Mouse (Mus musculus) olfactory bulb, adult 2 months (tissue): ENCODE measurements around the gene Llgl2. TPM values are rescaled to one million over a fixed set of nuclear protein-coding genes. Genes with fewer than 3 reads are reported as not detected.

Experiments
- H3K27ac ChIP-seq: fragments of 200-500 bp; 2 replicates; pipeline ENCODE4 v1.5.1; 2012; ENCODE audit warnings: low read depth, low read length; ENCODE audit not compliant: insufficient read depth
- H3K4me1 ChIP-seq: fragments of 200-500 bp; 2 replicates; pipeline ENCODE4 v1.6.1; 2012; ENCODE audit warnings: low read length; ENCODE audit not compliant: control insufficient read depth, insufficient read depth
- H3K4me3 ChIP-seq: fragments of 200-500 bp; 2 replicates; pipeline ENCODE4 v1.5.1; 2012; ENCODE audit warnings: mild to moderate bottlenecking, low read depth, low read length, moderate library complexity; ENCODE audit not compliant: insufficient read depth
- CTCF ChIP-seq: fragments of 200-500 bp; IDR thresholded peaks from 2 replicates; pipeline ENCODE4 v1.5.1; 2012; ENCODE audit warnings: low read depth, mild to moderate bottlenecking, low read length, moderate library complexity; ENCODE audit not compliant: insufficient read depth
- POLR2A ChIP-seq: fragments of 200-500 bp; IDR thresholded peaks from 2 replicates; pipeline ENCODE4 v1.6.1; 2012; ENCODE audit warnings: mild to moderate bottlenecking, low read depth, low read length, moderate library complexity; ENCODE audit not compliant: insufficient read depth
- WGBS: fragments of 180-500 bp; shearing (Covaris S2); methylation state at CpG from one replicate; pipeline ENCODE4 v1.1.7; 2018; 5-methylcytosine and 5-hydroxymethylcytosine counted together
- polyA plus RNA-seq: library from polyadenylated mRNA; stranded (reverse); fragments of >200 nt; gene quantifications from 2 replicates; pipeline ENCODE4 v1.2.4, GENCODE M21; 2012; ENCODE audit warnings: low replicate concordance; ENCODE audit not compliant: missing spikeins, insufficient read depth, insufficient read length

The Llgl2 gene
- polyA plus RNA-seq, 1 experiment = not detected

- H3K27ac ChIP-seq = no peak overlapping the region
- H3K4me3 ChIP-seq = no peak overlapping the region
- TF ChIP-seq POLR2A (no peak), CTCF (no peak)
- H3K4me1 ChIP-seq = no peaks in the 10 kb centered on the region
- WGBS = 81% methylated on average over 4 of the region's 4 CpGs
These were observed 48.6 kb downstream of the Llgl2 start for GRCm38 (mm10) chr11:115872437-115872836.

- no peak overlapping the region for H3K4me3 ChIP-seq
- TF ChIP-seq CTCF (no peak), POLR2A (no peak)
- H3K27ac ChIP-seq = no peak overlapping the region
- H3K4me1 ChIP-seq = no peaks in the 10 kb centered on the region
- WGBS = 93% methylated on average over 3 of the region's 3 CpGs
These were observed 52.1 kb downstream of the Llgl2 start for GRCm38 (mm10) chr11:115875935-115876334.

DNA sequence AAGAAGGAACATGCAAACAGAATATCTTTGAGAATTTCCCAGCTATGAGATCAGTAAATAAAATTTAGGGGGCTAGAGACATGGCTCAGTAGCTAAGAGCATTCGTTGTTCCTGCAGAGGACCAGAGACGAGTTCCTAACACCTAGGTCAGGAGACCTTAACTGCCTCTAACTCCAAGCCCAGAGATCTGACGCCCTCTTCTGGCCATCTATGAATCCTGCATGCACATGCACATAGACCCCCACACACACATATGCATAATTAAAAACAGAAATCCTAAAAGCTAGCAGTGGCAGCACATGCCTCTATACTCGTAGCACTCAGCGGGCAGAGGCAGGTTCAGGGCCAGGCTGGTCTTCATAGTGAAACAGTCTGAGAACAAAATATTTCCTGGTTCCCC lies 52.6 kb downstream of the Llgl2 start:
- 81% methylated on average over 5 of the region's 5 CpGs for WGBS
- Histone ChIP-seq H3K4me3 (no peak overlapping the region), H3K27ac (no peak overlapping the region), H3K4me1 (no peaks in the 10 kb centered on the region)
- TF ChIP-seq CTCF = no peak
- TF ChIP-seq POLR2A = no peak

GRCm38 (mm10) chr11:115877174-115877755 lies 53.4 kb downstream of the Llgl2 start:
- TF ChIP-seq CTCF = no peak
- TF ChIP-seq POLR2A = no peak
- 78% methylated on average over 6 of the region's 6 CpGs for WGBS
- H3K4me3 ChIP-seq = no peak overlapping the region
- no peak overlapping the region for H3K27ac ChIP-seq
- no peaks in the 10 kb centered on the region for H3K4me1 ChIP-seq

DNA sequence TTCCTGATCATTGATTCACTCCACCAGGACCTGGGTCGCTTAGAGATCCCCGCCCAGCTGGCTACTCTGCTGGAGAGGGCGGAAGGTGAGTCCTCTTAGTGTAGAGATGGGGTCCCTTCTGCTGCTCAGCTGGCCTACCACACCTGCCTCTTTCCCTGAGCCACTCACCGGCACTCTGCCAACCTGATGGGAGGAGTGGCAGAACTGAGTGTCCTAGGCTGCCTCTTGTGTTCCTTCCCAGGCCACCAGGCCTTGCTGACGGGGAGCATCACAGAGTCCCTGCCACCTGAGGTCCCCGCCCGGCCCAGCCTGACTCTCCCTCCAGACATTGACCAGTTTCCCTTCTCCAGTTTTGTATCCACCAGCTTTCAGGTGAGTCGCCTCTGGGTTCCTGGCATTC lies 54.2 kb downstream of the Llgl2 start:
- WGBS = 88% methylated on average over 8 of the region's 8 CpGs
- H3K4me1 ChIP-seq = no peaks in the 10 kb centered on the region
- no peak for TF ChIP-seq CTCF
- H3K27ac ChIP-seq = no peak overlapping the region
- H3K4me3 ChIP-seq = no peak overlapping the region

DNA sequence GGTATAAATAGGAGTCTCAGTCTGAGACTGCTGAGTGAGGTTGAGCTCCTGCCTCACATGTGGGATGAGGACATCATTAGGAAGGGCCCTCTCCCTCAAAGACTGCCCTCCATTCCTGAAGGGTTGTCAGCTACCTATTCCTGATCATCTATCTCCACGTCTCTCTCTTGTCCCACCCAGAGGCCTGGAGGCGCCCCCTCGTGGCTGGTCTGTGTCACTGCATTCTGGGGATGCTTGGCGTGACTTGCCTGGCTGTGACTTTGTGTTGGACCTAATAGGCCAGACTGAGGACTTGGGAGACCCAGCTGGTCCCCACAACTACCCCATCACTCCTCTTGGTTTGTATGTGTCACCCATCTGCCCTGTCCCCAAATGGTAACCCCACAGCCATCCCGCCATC lies 57.2 kb downstream of the Llgl2 start:
- 30% methylated on average over 5 of the region's 5 CpGs for WGBS

DNA sequence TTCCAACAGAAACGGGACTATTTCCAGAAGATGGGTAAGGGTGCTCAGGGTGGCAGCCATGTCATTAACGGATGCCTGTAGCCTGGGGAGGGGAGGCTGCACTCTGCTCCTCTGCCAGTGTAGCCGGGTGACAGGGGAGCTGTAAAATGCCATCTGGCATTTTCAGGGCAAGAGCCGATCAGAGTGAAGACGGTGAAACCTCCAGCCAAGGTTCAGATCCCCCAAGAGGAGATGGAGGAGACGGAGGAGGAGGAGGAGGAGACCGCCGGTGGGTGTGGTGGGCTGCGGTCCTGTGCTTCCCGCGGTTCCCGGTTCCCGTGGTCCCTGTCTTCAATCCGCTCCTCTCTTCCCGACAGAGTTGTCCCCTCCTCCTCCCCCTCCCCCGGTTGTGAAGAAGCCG lies 59.4 kb downstream of the Llgl2 start:
- H3K4me3 ChIP-seq = no peak overlapping the region
- 0 out of 2 replicates have a peak, but pooled peaks cover 4% of the 10 kb centered on the region for H3K4me1 ChIP-seq
- TF ChIP-seq POLR2A = no peak
- TF ChIP-seq CTCF = no peak
- WGBS = 29% methylated on average over 17 of the region's 17 CpGs
- H3K27ac ChIP-seq = no peak overlapping the region

More for the DNA sequence above, 57.2 kb downstream of the Llgl2 start:
- H3K4me3 ChIP-seq = no peak overlapping the region
- H3K27ac ChIP-seq = no peak overlapping the region
- H3K4me1 ChIP-seq = 0 out of 2 replicates have a peak, but pooled peaks cover 4% of the 10 kb centered on the region
- no peak for TF ChIP-seq POLR2A
- TF ChIP-seq CTCF = no peak; the same call in 1 of the 2 replicates

DNA sequence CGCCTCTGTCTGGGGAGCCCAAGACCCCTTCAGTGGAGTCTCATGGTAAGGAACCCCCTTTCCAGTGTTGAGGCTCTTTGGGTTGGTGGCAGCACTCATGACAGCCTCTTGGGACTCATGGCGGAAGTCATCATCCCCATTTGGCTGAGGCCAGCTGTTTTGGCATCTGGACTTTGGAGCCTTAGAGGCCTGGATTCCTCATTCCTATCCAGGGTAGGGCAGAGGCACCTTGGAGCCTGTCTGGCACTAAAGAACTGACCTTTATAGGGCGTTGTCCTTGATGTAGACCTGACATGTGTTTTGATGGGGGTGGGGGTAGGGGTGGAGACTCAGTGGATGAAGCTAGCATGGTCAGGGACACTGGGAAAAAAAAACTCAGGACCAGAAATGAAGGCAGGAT lies 60.5 kb downstream of the Llgl2 start:
- Histone ChIP-seq H3K4me3 (no peak overlapping the region), H3K4me1 (0 out of 2 replicates have a peak, but pooled peaks cover 4% of the 10 kb centered on the region), H3K27ac (no peak overlapping the region)
- TF ChIP-seq CTCF = no peak
- no peak for TF ChIP-seq POLR2A
- 99% methylated on average over 3 of the region's 3 CpGs for WGBS

DNA sequence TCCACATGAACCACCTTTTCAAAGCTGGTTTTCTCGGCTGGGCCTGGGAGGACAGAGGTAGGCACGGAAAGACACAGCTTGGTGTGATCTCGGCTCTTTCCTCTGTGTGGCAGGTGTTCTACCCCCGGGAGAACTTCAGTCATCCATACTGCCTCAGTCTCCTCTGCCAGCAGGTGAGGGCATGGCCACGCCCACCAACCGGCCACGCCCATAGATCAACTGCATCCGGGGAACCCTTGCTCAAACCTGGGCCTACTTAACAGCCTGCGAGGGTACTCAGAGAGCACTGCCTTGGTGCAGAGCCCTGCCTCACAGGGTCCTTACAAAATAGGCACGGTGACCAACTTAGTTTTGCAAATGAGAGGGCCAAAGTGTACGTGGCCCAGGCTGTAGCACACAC lies 61.4 kb downstream of the Llgl2 start:
- no peak overlapping the region for H3K4me3 ChIP-seq
- TF ChIP-seq POLR2A (no peak), CTCF (no peak)
- H3K27ac ChIP-seq = no peak overlapping the region
- 76% methylated on average over 11 of the region's 11 CpGs for WGBS
- 0 out of 2 replicates have a peak, but pooled peaks cover 4% of the 10 kb centered on the region for H3K4me1 ChIP-seq

DNA sequence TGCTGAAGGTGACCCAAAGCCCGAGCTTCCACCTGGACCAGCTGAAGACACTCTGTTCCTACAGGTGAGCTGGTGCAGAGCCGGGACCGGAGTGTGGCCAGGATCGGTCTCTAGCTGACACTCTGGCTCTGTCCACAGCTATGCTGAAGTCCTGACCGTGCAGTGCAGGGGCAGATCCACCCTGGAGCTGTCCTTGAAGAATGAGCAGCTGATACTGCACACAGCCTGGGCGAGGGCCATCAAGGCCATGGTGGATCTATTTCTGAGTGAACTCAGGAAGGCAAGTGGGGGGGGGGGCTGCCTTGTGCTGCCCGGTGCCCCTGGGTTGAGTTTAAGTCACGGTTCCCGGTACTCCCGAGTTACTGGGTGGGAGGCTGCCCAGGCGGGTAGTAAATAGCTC lies 62.6 kb downstream of the Llgl2 start:
- Histone ChIP-seq H3K4me3 (no peak overlapping the region), H3K4me1 (0 out of 2 replicates have a peak, but pooled peaks cover 4% of the 10 kb centered on the region), H3K27ac (no peak overlapping the region)
- WGBS = 92% methylated on average over 11 of the region's 11 CpGs
- TF ChIP-seq POLR2A (no peak), CTCF (no peak)
